In genomic region chr3:135730790-135731189, GRCm38 (mm10) we compare ENCODE assay signal across 8 mouse cellular contexts. TPM values are rescaled to one million over a fixed set of nuclear protein-coding genes. Genes with fewer than 3 reads are reported as not detected.
A peak's percentile ranks its signal among the peaks of the same experiment; 100 is the strongest.
DNase-seq lines count a peak whose midpoint lies in the region; ATAC-seq and TF ChIP-seq lines count a peak whose summit lies in the region.

No protein-coding gene starts in this region.

- DNase-seq in heart, postnatal 4 days: no peak
- no peak for DNase-seq in G1E (ENCODE audit: low spot score)
- no peak for DNase-seq in liver, postnatal 0 days
- DNase-seq in ovary, adult 18-20 months (ENCODE audit: low spot score): no peak
- no peak for DNase-seq in B cell, adult 2 months
- no peak for DNase-seq in kidney, postnatal 36 days

- H3K4me2 ChIP-seq in heart, embryonic 11.5 days: peak overlapping the region; percentile 51
- peak overlapping the region; percentile 39 for H3K4me2 ChIP-seq in forebrain, embryonic 16.5 days (ENCODE audit: low read length)
- H3K4me2 ChIP-seq in liver, postnatal 0 days (ENCODE audit: low read depth, low read length): no peak overlapping the region

- no peaks in the 10 kb centered on the region for H3K9me3 ChIP-seq in heart, embryonic 11.5 days (replicated peaks; ENCODE audit: control insufficient read depth, low read length)
- peaks cover 2% of the 10 kb centered on the region; the same call in 1 of the 2 replicates for H3K9me3 ChIP-seq in G1E (replicated peaks)
- H3K9me3 ChIP-seq in forebrain, embryonic 16.5 days (ENCODE audit: control insufficient read depth, low read length): no peaks in the 10 kb centered on the region
- no peaks in the 10 kb centered on the region for H3K9me3 ChIP-seq in liver, postnatal 0 days (ENCODE audit: low read length)

- 39% methylated on average over 9 of the region's 9 CpGs for WGBS in heart, embryonic 11.5 days (ENCODE audit: insufficient replicate concordance)
- 38% methylated on average over 9 of the region's 9 CpGs for WGBS in forebrain, embryonic 16.5 days
- WGBS in liver, postnatal 0 days (ENCODE audit: insufficient replicate concordance): 48% methylated on average over 9 of the region's 9 CpGs

- H3K9ac ChIP-seq in heart, embryonic 11.5 days (ENCODE audit: low read depth, low read length): no peak overlapping the region
- peak overlapping the region; percentile 6; the same call in 1 of the 2 replicates for H3K9ac ChIP-seq in forebrain, embryonic 16.5 days (replicated peaks; ENCODE audit: low read depth, low read length)
- no peak overlapping the region for H3K9ac ChIP-seq in liver, postnatal 0 days (replicated peaks)

- no peak for TF ChIP-seq EP300 in liver, postnatal 0 days (IDR thresholded peaks at IDR 0.05; ENCODE audit: low read depth)

- peaks cover 7% of the 10 kb centered on the region for H3K4me1 ChIP-seq in heart, embryonic 11.5 days (ENCODE audit: control insufficient read depth, insufficient read depth, low read length)
- peaks cover 55% of the 10 kb centered on the region for H3K4me1 ChIP-seq in G1E (ENCODE audit: insufficient read depth, low read depth, low read length)
- H3K4me1 ChIP-seq in forebrain, embryonic 16.5 days (replicated peaks; ENCODE audit: control insufficient read depth, insufficient read depth, low read length): peaks cover 8% of the 10 kb centered on the region; the same call in 1 of the 2 replicates
- H3K4me1 ChIP-seq in liver, postnatal 0 days (ENCODE audit: insufficient read depth): peaks cover 4% of the 10 kb centered on the region; the same call in 1 of the 2 replicates

- ATAC-seq in heart, embryonic 11.5 days (replicated peaks; ENCODE audit: insufficient number of reproducible peaks, low FRiP score, low TSS enrichment): 0 out of 2 replicates have a peak, but pooled peaks have one; percentile 35
- no peak for ATAC-seq in G1E (ENCODE audit: extremely low read depth, insufficient number of reproducible peaks, low FRiP score, poor library complexity, severe bottlenecking)
- ATAC-seq in forebrain, embryonic 16.5 days: peak; percentile 78
- ATAC-seq in liver, postnatal 0 days: peak; percentile 53

- H3K27me3 ChIP-seq in heart, embryonic 11.5 days (ENCODE audit: control insufficient read depth, insufficient read depth, low read length): no peaks in the 10 kb centered on the region
- 0 out of 2 replicates have a peak, but pooled peaks cover 3% of the 10 kb centered on the region for H3K27me3 ChIP-seq in G1E (ENCODE audit: insufficient read depth, low read length)
- no peaks in the 10 kb centered on the region for H3K27me3 ChIP-seq in forebrain, embryonic 16.5 days (replicated peaks; ENCODE audit: control insufficient read depth, insufficient read depth, low read length)
- no peaks in the 10 kb centered on the region for H3K27me3 ChIP-seq in liver, postnatal 0 days (ENCODE audit: insufficient read depth, low read length)

- TF ChIP-seq CTCF in G1E (IDR thresholded peaks at IDR 0.05; ENCODE audit: low read depth, low read length): no peak
- TF ChIP-seq CTCF in liver, postnatal 0 days (IDR thresholded peaks at IDR 0.05; ENCODE audit: low read depth): no peak

- H3K4me3 ChIP-seq in heart, embryonic 11.5 days (ENCODE audit: low read depth, low read length): no peak overlapping the region
- peak overlapping the region; percentile 20; the same call in 1 of the 2 replicates for H3K4me3 ChIP-seq in G1E (ENCODE audit: low read depth, low read length)
- 0 out of 2 replicates have a peak overlapping the region, but pooled peaks have one; percentile 12 for H3K4me3 ChIP-seq in forebrain, embryonic 16.5 days (replicated peaks; ENCODE audit: low read length)
- H3K4me3 ChIP-seq in liver, postnatal 0 days (ENCODE audit: low read depth, low read length): no peak overlapping the region

- H3K36me3 ChIP-seq in heart, embryonic 11.5 days (ENCODE audit: control insufficient read depth, insufficient read depth, low read length): no peaks in the 10 kb centered on the region
- no peaks in the 10 kb centered on the region for H3K36me3 ChIP-seq in G1E (replicated peaks)
- H3K36me3 ChIP-seq in forebrain, embryonic 16.5 days (ENCODE audit: control insufficient read depth, insufficient read depth): no peaks in the 10 kb centered on the region
- no peaks in the 10 kb centered on the region for H3K36me3 ChIP-seq in liver, postnatal 0 days (replicated peaks; ENCODE audit: insufficient read depth, low read length)

- H3K27ac ChIP-seq in heart, embryonic 11.5 days (ENCODE audit: low read depth, low read length): no peak overlapping the region
- H3K27ac ChIP-seq in forebrain, embryonic 16.5 days (ENCODE audit: low read length): no peak overlapping the region
- no peak overlapping the region for H3K27ac ChIP-seq in liver, postnatal 0 days (ENCODE audit: low read depth)

RNA-seq across cellular contexts. Expression of gene Nfkb1, which starts 39.4 kb away (rescaled TPM):
- polyA plus RNA-seq in heart, embryonic 11.5 days (2014; fragmentation: Nextera tagmentation; extraction: Ambion mirVana): 15.4 and 17.8 TPM in 2 replicates
- 10 to 100 TPM; 47.0 to 49.9 TPM for total RNA-seq in heart, postnatal 4 days (2021)
- total RNA-seq in G1E (2014; fragmentation: Nextera tagmentation): 11.0 and 14.5 TPM in 2 replicates
- total RNA-seq in G1E (2017): 3.8 TPM in 2 replicates
- polyA plus RNA-seq in G1E (2012): 2.7 and 3.5 TPM in 2 replicates
- polyA plus RNA-seq in forebrain, embryonic 16.5 days (2015; fragmentation: Nextera tagmentation; extraction: Ambion mirVana): 6.6 and 7.1 TPM in 2 replicates
- polyA plus RNA-seq in liver, postnatal 0 days (2015; fragmentation: Nextera tagmentation; extraction: Ambion mirVana): 11.8 and 12.7 TPM in 2 replicates

Comparison
In these comparisons a context has a peak if more than half of its experiments do, and no peak if none do; other contexts are left out.
1. H3K4me3 ChIP-seq: peak in G1E (single experiment) and forebrain, embryonic 16.5 days (single experiment); none in heart, embryonic 11.5 days (single experiment) and liver, postnatal 0 days (single experiment).